Mouse (Mus musculus) G1E (cell line): ENCODE data around the gene Jagn1.

ENCODE experiments used
- CTCF ChIP-seq: IDR thresholded peaks from 2 replicates; pipeline ENCODE4 v1.5.1; 2012; ENCODE audit warnings: low read depth, low read length, inconsistent platforms, mixed read lengths
- GATA1 ChIP-seq: IDR thresholded peaks from 2 replicates; pipeline ENCODE4 v1.6.1; 2012; ENCODE audit warnings: borderline replicate concordance, low read length, inconsistent platforms, mixed read lengths
- GATA2 ChIP-seq: IDR thresholded peaks from 2 replicates; pipeline ENCODE4 v1.6.1; 2012; ENCODE audit warnings: low read depth, low read length, inconsistent platforms, borderline replicate concordance
- POLR2AphosphoS5 ChIP-seq: IDR thresholded peaks from 2 replicates; pipeline ENCODE4 v1.6.1; 2012; ENCODE audit warnings: low read depth, low read length, inconsistent platforms; ENCODE audit not compliant: insufficient replicate concordance
- TAL1 ChIP-seq: conservative IDR thresholded peaks from 2 replicates; pipeline ENCODE4 v1.6.1; 2012; ENCODE audit warnings: low read depth, low read length, inconsistent platforms, mixed read lengths

DNA sequence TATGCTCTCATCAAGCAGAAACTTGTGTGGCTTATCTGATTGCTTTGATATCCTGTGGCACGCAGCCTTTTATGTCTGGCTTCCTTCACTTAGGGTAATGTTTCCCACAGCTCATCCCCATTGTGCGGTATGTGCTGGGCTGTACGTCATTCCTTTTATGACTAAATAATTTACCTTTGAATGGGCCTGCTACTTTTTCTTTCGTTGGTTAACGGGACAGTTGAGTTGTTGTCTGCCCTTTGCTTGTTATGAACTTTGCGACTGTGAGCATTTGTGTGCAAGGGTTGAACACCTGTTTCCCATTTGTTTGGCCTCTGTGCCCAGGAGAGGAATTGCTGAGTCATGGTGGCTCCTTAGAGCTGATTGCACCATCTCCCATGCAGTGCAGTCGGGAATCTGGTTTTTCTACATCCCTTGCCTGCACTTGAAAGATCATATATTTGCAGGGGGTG is 44.8 kb downstream of the Jagn1 start:
- no peak for TF ChIP-seq CTCF
- TF ChIP-seq POLR2AphosphoS5, result no peak
- no peak for TF ChIP-seq GATA1
- no peak for TF ChIP-seq GATA2
- TF ChIP-seq TAL1, result no peak
